ENCODE assay signal across 22 mouse cellular contexts in genomic region chr11:71675714-71676313, GRCm38 (mm10).
"Had no signal": no experiment of that assay in that cellular context is flagged by ENCODE, and none has a peak within 500 bp of the region (broad histone marks: within the 10 kb centered on the region; RNA-seq: fewer than 3 reads in every experiment).

No protein-coding gene starts in this region.

- H3K9ac ChIP-seq: limb, embryonic 12.5 days; limb, embryonic 15.5 days; liver, embryonic 14.5 days; liver, postnatal 0 days; lung, embryonic 14.5 days; midbrain, embryonic 13.5 days; neural tube, embryonic 13.5 days; stomach, embryonic 15.5 days had no signal

- H3K27ac ChIP-seq: limb, embryonic 12.5 days; limb, embryonic 15.5 days; liver, embryonic 14.5 days; macrophage; midbrain, embryonic 10.5 days; midbrain, embryonic 13.5 days; neural tube, embryonic 13.5 days; stomach, embryonic 15.5 days had no signal

- DNase-seq: kidney, postnatal 14 days; kidney, postnatal 4 days; left cerebral cortex, postnatal 4 days; liver, postnatal 0 days; lung, embryonic 14.5 days; retina, postnatal 1 day; right cerebral cortex, postnatal 25 days; spleen, adult 18-20 months; thymus, postnatal 4 days had no signal

- H3K36me3 ChIP-seq: limb, embryonic 12.5 days; limb, embryonic 15.5 days; midbrain, embryonic 10.5 days; midbrain, embryonic 13.5 days; neural tube, embryonic 13.5 days; stomach, embryonic 15.5 days had no signal

- H3K9me3 ChIP-seq: limb, embryonic 12.5 days; limb, embryonic 15.5 days; megakaryocyte, embryonic 14.5 days; midbrain, embryonic 10.5 days; midbrain, embryonic 13.5 days; neural tube, embryonic 13.5 days; stomach, embryonic 15.5 days had no signal

- H3K4me2 ChIP-seq: limb, embryonic 12.5 days; limb, embryonic 15.5 days; liver, embryonic 11.5 days; lung, embryonic 14.5 days; midbrain, embryonic 13.5 days; neural tube, embryonic 13.5 days; stomach, embryonic 15.5 days had no signal

- H3K4me3 ChIP-seq: limb, embryonic 12.5 days; limb, embryonic 15.5 days; megakaryocyte, embryonic 14.5 days; midbrain, embryonic 10.5 days; midbrain, embryonic 13.5 days; myocyte; neural tube, embryonic 13.5 days; stomach, embryonic 15.5 days had no signal

- H3K4me1 ChIP-seq: limb, embryonic 12.5 days; limb, embryonic 15.5 days; megakaryocyte, embryonic 14.5 days; midbrain, embryonic 13.5 days; stomach, embryonic 15.5 days had no signal

- ATAC-seq: liver, postnatal 0 days; lung, postnatal 0 days; midbrain, embryonic 13.5 days; midbrain, embryonic 16.5 days had no signal

- H3K27me3 ChIP-seq: limb, embryonic 12.5 days; limb, embryonic 15.5 days; megakaryocyte, embryonic 14.5 days; midbrain, embryonic 13.5 days; neural tube, embryonic 13.5 days; stomach, embryonic 15.5 days had no signal
